Mouse (Mus musculus): ENCODE data around the gene Rangap1. TPM values are rescaled to one million over a fixed set of nuclear protein-coding genes. Genes with fewer than 3 reads are reported as not detected.

Gene Rangap1
- 43.1 and 44.2 TPM in 2 replicates for polyA plus RNA-seq (2012)

GRCm38 (mm10) chr15:81744992-81745600, at the start of gene Rangap1, which contains the start of gene Zc3h7b:
Gene Rangap1 (minus strand): TSS chr15:81745530.
Gene Zc3h7b (plus strand): TSS chr15:81745057.
- H3K4me3 ChIP-seq (replicated peaks) = peak within 1 kb of the TSS; percentile 75
- H3K9me3 ChIP-seq (ENCODE audit: control insufficient read depth, low read length) = no peaks in the 10 kb centered on the region
- TF ChIP-seq TAL1 (IDR thresholded peaks at IDR 0.05; ENCODE audit: low read length) (no peak), GATA1 (IDR thresholded peaks at IDR 0.05; ENCODE audit: low read length) (no peak)
- peaks cover 9% of the 10 kb centered on the region for H3K27me3 ChIP-seq (ENCODE audit: control insufficient read depth)
- H3K36me3 ChIP-seq (ENCODE audit: control insufficient read depth) = no peaks in the 10 kb centered on the region
- H3K4me1 ChIP-seq (ENCODE audit: control insufficient read depth) = peaks cover 21% of the 10 kb centered on the region

DNA sequence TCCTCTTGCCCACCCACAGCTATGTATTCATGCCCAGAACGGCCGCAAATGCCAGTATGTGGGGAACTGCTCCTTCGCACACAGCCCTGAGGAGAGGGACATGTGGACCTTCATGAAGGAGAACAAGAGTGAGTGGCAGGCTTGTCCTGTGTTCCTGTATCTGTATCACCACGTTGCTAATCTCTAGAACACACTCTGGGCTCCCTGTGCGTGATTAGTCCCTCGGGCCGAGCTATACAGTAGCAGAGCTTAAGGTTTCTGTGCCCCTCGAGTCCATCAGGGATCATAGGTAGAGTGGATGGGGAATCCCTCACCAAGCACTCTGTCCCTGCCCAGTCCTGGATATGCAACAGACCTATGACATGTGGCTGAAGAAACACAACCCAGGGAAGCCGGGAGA, 47.1 kb upstream of the Rangap1 start:
- H3K9me3 ChIP-seq (ENCODE audit: control insufficient read depth, low read length) = no peaks in the 10 kb centered on the region

DNA sequence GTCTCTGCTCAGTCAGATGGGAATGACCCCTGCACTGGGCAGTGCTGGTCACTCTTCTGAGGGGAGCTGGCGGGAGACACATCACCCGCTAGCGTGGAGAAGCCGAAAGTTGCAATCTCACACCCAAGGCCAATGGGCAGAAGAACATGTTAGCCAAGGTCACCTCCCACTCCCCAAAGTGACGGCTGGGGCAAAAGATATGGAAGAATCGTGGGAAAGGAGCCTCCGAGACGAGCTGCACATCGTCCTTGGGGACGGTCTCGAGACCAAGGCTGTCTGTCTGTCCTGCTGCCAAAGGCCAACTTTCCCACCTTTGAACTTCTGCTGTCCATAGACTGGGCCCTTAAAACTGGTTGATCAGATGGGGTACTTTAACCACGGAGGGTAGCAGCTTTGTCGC, 42.2 kb upstream of the Rangap1 start:
- TF ChIP-seq GATA1 (IDR thresholded peaks at IDR 0.05; ENCODE audit: low read length) = no peak
- no peak for TF ChIP-seq TAL1 (IDR thresholded peaks at IDR 0.05; ENCODE audit: low read length)
- H3K4me3 ChIP-seq (replicated peaks) = no peak overlapping the region
- peaks cover 7% of the 10 kb centered on the region for H3K4me1 ChIP-seq (ENCODE audit: control insufficient read depth)
- no peaks in the 10 kb centered on the region for H3K9me3 ChIP-seq (ENCODE audit: control insufficient read depth, low read length)
- no peaks in the 10 kb centered on the region for H3K27me3 ChIP-seq (ENCODE audit: control insufficient read depth)
- H3K36me3 ChIP-seq (ENCODE audit: control insufficient read depth) = peaks cover 48% of the 10 kb centered on the region

More for the DNA sequence above, 47.1 kb upstream of the Rangap1 start:
- Histone ChIP-seq H3K4me1 (ENCODE audit: control insufficient read depth) (peaks cover 18% of the 10 kb centered on the region), H3K36me3 (ENCODE audit: control insufficient read depth) (peaks cover 21% of the 10 kb centered on the region), H3K27me3 (ENCODE audit: control insufficient read depth) (no peaks in the 10 kb centered on the region), H3K4me3 (replicated peaks) (no peak overlapping the region)
- TF ChIP-seq GATA1 (IDR thresholded peaks at IDR 0.05; ENCODE audit: low read length) (no peak), TAL1 (IDR thresholded peaks at IDR 0.05; ENCODE audit: low read length) (no peak)

- no peak overlapping the region for H3K4me3 ChIP-seq (replicated peaks)
- TF ChIP-seq GATA1 (IDR thresholded peaks at IDR 0.05; ENCODE audit: low read length) (no peak), TAL1 (IDR thresholded peaks at IDR 0.05; ENCODE audit: low read length) (no peak)
- peaks cover 52% of the 10 kb centered on the region for H3K36me3 ChIP-seq (ENCODE audit: control insufficient read depth)
- H3K9me3 ChIP-seq (ENCODE audit: control insufficient read depth, low read length) = no peaks in the 10 kb centered on the region
- H3K27me3 ChIP-seq (ENCODE audit: control insufficient read depth) = no peaks in the 10 kb centered on the region
- H3K4me1 ChIP-seq (ENCODE audit: control insufficient read depth) = no peaks in the 10 kb centered on the region
Observed at GRCm38 (mm10) chr15:81785701-81786100, 40.4 kb upstream of the Rangap1 start.

GRCm38 (mm10) chr15:81784762-81785161, 39.4 kb upstream of the Rangap1 start:
- H3K36me3 ChIP-seq (ENCODE audit: control insufficient read depth) = peaks cover 61% of the 10 kb centered on the region
- no peaks in the 10 kb centered on the region for H3K27me3 ChIP-seq (ENCODE audit: control insufficient read depth)
- H3K4me1 ChIP-seq (ENCODE audit: control insufficient read depth) = no peaks in the 10 kb centered on the region
- H3K4me3 ChIP-seq (replicated peaks) = no peak overlapping the region
- no peak for TF ChIP-seq TAL1 (IDR thresholded peaks at IDR 0.05; ENCODE audit: low read length)
- no peak for TF ChIP-seq GATA1 (IDR thresholded peaks at IDR 0.05; ENCODE audit: low read length)
- no peaks in the 10 kb centered on the region for H3K9me3 ChIP-seq (ENCODE audit: control insufficient read depth, low read length)

- Histone ChIP-seq H3K4me1 (ENCODE audit: control insufficient read depth) (peaks cover 6% of the 10 kb centered on the region; the same call in 1 of the 2 replicates), H3K27me3 (ENCODE audit: control insufficient read depth) (no peaks in the 10 kb centered on the region), H3K4me3 (replicated peaks) (no peak overlapping the region), H3K36me3 (ENCODE audit: control insufficient read depth) (peaks cover 75% of the 10 kb centered on the region), H3K9me3 (ENCODE audit: control insufficient read depth, low read length) (no peaks in the 10 kb centered on the region)
- TF ChIP-seq TAL1 (IDR thresholded peaks at IDR 0.05; ENCODE audit: low read length) = no peak
- TF ChIP-seq GATA1 (IDR thresholded peaks at IDR 0.05; ENCODE audit: low read length) = no peak
Observed at GRCm38 (mm10) chr15:81781816-81782215, 36.5 kb upstream of the Rangap1 start.

- H3K9me3 ChIP-seq (ENCODE audit: control insufficient read depth, low read length) = no peaks in the 10 kb centered on the region
- no peak for TF ChIP-seq TAL1 (IDR thresholded peaks at IDR 0.05; ENCODE audit: low read length)
- no peak for TF ChIP-seq GATA1 (IDR thresholded peaks at IDR 0.05; ENCODE audit: low read length)
- no peaks in the 10 kb centered on the region for H3K27me3 ChIP-seq (ENCODE audit: control insufficient read depth)
- no peak overlapping the region for H3K4me3 ChIP-seq (replicated peaks)
- peaks cover 72% of the 10 kb centered on the region for H3K36me3 ChIP-seq (ENCODE audit: control insufficient read depth)
- H3K4me1 ChIP-seq (ENCODE audit: control insufficient read depth) = peaks cover 9% of the 10 kb centered on the region; the same call in 1 of the 2 replicates
Observed at GRCm38 (mm10) chr15:81776631-81777422, 31.5 kb upstream of the Rangap1 start.

DNA sequence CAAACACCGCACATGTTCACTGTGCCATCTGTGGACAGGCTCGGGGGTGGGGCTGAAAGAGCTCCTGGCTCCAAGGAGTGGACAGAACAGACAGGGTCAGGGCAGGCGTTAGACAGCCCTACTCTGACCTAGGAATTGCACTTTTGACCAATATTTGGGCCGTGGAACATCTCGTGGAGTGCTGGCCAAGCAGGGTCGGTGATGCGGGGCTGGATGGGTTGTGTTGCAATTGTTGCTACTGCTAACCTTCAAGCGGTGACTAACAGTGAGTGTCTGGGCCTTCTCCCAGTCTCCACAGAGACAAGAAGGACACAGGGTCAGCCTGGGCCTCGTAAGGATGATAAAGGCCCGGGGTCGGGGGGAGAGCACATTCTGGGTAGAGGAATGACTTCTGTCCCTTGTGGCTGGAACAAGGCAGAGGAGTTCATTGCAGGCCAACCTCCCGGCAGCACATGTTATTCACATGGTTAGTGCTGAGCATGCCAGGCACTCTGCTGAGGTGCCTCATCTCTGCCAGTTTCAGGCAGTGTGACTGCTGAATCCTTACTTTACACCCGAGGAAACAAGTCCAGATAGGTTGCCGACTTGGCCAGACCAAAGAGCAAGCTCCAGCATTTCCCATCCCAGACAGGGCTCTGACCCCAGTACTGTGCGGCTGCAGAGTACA, 29.3 kb upstream of the Rangap1 start:
- TF ChIP-seq GATA1 (IDR thresholded peaks at IDR 0.05; ENCODE audit: low read length) (no peak), TAL1 (IDR thresholded peaks at IDR 0.05; ENCODE audit: low read length) (no peak)
- H3K4me1 ChIP-seq (ENCODE audit: control insufficient read depth) = peaks cover 9% of the 10 kb centered on the region; the same call in 1 of the 2 replicates
- no peaks in the 10 kb centered on the region; the same call in 1 of the 2 replicates for H3K9me3 ChIP-seq (ENCODE audit: control insufficient read depth, low read length)
- no peak overlapping the region for H3K4me3 ChIP-seq (replicated peaks)
- H3K36me3 ChIP-seq (ENCODE audit: control insufficient read depth) = peaks cover 65% of the 10 kb centered on the region
- no peaks in the 10 kb centered on the region for H3K27me3 ChIP-seq (ENCODE audit: control insufficient read depth)
